Mouse (Mus musculus) gastrocnemius, adult 8-10 months (tissue): ENCODE measurements around the gene Awat1. TPM values are rescaled to one million over a fixed set of nuclear protein-coding genes. Genes with fewer than 3 reads are reported as not detected.

Source experiments
- DNase-seq, 2 experiments: peaks; one replicate each; pipeline ENCODE4 v3.0.0; 2022; ENCODE audit warnings: low spot score in 2 of 2
- total RNA-seq, 4 experiments: library from RNA; stranded (reverse); gene quantifications; 2 replicates each; pipeline ENCODE4 v1.2.4; 2022

The Awat1 gene
- not detected for total RNA-seq

- no peak for DNase-seq
Measured at GRCm38 (mm10) chrX:100571951-100572350, at the start of gene Awat1. Awat1 (plus strand) TSS chrX:100572251.

DNA sequence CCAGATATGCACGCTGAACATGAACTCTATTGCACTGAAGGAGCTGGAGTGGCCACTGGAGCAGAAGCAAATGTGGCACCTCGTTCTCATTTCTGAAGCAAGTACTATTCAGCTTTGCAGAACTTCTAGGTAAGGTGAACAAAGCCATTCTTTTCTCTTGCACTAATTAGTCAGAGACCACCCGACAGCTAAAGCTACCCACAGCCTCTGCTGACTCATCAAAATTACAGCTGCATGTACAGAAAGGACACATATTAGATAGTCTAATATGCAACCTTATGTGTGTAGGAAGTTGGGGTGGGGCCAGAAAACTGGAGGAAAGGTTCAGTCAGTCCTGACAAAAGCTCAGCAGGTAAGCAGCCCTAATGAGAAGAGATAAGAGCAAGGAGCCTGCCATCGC, 47.6 kb upstream of the Awat1 start, which contains the start of gene Dgat2l6:
Gene Dgat2l6, plus strand, starts transcription at position 368 of the 400 bp plus-strand sequence.
- no peak for DNase-seq

DNA sequence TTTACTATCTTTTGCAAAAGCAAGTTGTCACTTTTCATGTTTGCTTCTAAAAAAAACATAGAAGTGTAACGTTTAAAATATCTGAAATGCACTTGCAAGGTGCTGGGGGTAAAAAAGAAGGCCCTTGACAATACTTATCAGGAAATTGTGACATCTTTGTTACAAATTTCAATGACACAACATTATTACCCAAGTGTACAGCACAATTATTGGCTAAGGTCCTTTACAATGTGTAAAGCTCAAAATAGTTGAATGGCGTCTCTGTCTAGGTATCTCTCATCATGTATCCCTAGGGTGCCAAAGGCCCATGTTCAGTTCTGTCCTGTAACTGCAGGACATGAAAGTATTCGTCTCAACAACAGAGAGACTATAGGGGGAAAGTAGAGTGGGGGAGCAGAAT, 16.0 kb upstream of the Awat1 start:
- DNase-seq = no peak

- no peak for DNase-seq
Measured at GRCm38 (mm10) chrX:100565696-100566095, 6.4 kb upstream of the Awat1 start.

DNA sequence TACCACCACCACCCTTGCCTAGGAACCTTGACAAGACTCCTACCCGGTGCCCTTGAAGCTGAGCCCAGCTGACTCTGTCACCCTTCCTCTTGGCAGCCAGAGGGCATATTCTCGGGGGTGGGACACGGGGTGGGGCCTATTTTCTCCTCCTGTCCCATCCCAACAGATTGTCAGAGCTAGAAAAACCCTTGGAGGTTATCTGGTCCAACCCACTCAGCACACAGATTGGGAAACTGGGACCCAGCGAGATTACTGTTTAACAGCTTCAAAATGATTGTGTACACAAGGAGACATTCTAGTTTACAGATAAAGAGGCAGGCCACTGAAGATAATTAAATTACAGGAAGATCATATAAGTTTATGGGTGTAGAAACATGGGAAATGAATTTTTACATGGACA, 22.7 kb downstream of the Awat1 start, which contains the start of gene P2ry4:
Gene P2ry4, minus strand, starts transcription at position 79 of the 400 bp plus-strand sequence.
- DNase-seq = no peak

GRCm38 (mm10) chrX:100597439-100597838, 25.4 kb downstream of the Awat1 start:
- no peak for DNase-seq

DNA sequence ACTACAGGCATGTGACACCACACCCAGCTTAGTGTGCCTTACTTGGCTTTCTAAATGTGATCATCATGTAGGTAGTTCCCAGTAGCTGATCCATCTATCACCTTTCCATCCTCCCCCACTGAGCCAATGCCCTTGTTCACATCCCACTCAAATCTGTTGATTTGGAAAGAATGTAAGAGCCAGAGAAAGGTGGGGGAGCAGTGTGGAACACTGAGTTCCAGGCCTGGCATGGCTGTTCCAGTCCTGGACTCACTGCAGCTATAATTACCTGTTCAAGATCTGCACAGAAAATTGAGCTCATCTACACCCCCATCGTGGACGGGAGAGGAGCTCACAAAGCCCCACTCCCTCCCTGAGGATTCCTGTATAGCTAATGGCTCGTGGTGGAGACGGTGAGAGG, 27.7 kb downstream of the Awat1 start:
- DNase-seq = no peak

DNA sequence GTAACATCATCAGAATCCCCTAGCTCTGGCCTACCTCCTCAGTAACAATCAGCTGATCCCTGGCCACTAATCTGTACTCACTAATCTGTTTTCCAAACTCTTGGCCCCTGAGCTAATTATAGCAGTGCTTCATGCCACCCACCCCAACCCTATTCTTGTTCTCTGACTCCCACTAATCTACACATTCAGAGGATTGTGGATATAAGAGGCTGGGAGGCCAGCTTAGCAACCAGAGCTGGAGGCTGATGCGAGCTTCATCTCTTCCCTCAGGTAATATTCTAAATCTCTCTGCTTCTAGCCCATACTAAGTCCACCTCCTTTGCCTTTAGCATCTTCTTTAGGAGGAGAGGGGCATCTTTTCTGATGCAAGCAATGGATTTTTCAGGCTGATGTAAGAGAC, 33.3 kb downstream of the Awat1 start, which contains the start of gene Arr3:
Gene Arr3, plus strand, starts transcription at position 184 of the 400 bp plus-strand sequence.
- DNase-seq = no peak

DNA sequence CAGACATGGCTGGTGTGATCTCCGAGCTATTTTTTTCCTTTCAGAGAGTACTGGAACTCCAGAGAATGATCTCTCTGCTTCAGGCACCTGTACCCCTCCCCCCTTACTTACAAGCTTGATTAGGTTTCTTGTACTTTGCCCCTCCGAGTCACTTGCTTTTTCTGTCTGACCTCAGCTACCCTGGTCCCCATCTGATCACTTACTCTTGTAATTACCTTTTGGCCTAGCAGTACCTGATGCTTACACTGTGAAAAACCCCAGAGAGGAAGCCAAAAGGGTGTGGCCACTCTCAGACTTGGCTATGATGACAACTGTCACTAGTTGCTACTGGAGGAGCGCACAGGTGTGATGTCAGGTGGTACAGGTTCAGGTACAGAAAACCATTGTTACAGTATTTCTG, 46.4 kb downstream of the Awat1 start:
- DNase-seq = no peak

- DNase-seq = no peak
Measured at GRCm38 (mm10) chrX:100621366-100621765, 49.3 kb downstream of the Awat1 start.

DNA sequence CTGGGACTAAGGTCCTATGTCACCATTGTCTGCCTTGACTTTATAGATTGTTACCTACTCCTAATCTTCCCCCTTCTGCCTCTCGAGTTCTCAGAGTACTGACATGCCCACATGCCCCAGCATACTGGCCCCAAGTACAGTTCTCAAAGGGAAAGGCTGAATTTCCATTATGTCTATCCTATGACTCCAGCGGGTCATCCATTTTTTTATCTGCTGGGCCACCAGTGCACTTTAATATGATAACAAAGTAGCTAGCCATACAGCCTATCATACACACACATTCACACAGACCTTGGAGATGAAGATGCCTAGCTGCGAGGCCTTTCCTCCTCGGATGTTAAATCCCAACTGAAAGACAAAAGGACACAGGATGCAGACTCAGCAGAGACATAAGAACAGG, 52.2 kb downstream of the Awat1 start:
- no peak for DNase-seq

- no peak for DNase-seq
Measured at GRCm38 (mm10) chrX:100625146-100625545, 53.1 kb downstream of the Awat1 start.

GRCm38 (mm10) chrX:100625546-100625801, 53.4 kb downstream of the Awat1 start, which contains the start of gene Kif4:
Kif4 (plus strand) TSS chrX:100625737.
- DNase-seq = no peak

DNA sequence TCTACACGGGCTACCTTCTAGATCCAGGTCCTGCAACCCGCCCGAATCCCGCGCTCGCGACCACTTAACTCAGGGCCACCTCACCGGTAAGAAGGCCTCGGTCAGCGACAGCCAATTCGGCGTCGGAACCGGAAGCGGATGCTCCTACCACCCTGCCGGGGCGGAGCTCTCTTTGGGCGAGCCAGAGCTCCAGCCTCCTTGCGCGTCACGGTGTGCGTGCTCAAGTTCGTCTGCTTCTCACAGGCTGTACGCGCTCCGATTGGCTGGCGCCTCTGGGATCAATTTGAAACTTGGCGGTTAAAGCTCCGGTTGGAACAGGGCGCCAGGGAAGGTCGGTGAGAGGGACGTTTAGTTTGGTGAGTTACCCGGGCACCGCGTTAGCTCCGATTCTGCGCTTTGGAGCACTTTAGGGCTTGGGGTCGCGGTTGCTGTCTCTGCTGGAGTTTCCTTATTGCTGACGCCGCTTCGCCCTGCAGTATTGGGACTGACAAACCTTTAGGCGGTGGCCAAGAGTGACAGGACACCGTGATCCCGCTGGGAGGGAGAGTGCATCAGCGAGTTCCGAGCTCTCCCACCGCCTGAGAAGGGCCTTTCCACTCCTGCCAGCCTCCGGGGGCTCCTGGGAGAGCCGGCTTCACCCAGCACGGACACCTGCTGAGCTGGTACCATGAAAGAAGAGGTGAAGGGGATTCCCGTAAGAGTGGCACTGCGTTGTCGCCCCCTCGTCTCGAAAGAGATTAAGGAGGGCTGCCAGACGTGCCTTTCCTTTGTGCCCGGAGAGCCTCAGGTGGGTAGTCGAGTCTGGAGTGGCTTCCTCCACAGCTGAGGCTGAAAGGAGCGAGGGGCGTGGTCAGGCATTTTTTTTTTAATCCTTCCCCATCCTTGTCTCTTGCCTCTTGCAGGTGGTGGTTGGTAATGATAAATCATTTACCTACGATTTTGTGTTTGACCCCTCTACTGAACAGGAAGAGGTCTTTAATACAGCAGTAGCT, 54.0 kb downstream of the Awat1 start, which contains the start of gene Pdzd11:
Gene Pdzd11, minus strand, starts transcription at position 767 of the 992 bp plus-strand sequence.
- DNase-seq = peak; percentile 78 to 86

Other genes starting within 250 kb of the Awat1 start
- gene Otud6a, start 143.2 kb upstream of the Awat1 start, total RNA-seq = not detected
- gene Awat2, start 129.5 kb upstream of the Awat1 start, total RNA-seq = under 1 TPM in 1 of 4 experiments, not detected in 3; 0.34 TPM
- 10 to 100 TPM; 36.1 to 41.6 (median 38.7) TPM for gene Igbp1, start 78.0 kb upstream of the Awat1 start, total RNA-seq
- gene Dgat2l6, start 47.4 kb upstream of the Awat1 start, total RNA-seq = under 1 TPM; 0.07 to 0.56 (median 0.30) TPM
- gene P2ry4, start 22.6 kb downstream of the Awat1 start, total RNA-seq = not detected
- gene Arr3, start 33.2 kb downstream of the Awat1 start, total RNA-seq = not detected
- under 1 TPM in 1 of 4 experiments, not detected in 3; 0.07 TPM for gene Kif4, start 53.5 kb downstream of the Awat1 start, total RNA-seq
- 10 to 100 TPM in 3 of 4 experiments, 1 to 10 TPM in 1; 9.9 to 13.4 (median 11.3) TPM for gene Pdzd11, start 54.3 kb downstream of the Awat1 start, total RNA-seq
- gene Gdpd2, start 157.6 kb downstream of the Awat1 start, total RNA-seq = not detected
- gene Dlg3, start 195.5 kb downstream of the Awat1 start, total RNA-seq = 1 to 10 TPM in 2 of 4 experiments, under 1 TPM in 2; 0.61 to 1.0 (median 0.98) TPM